11 mouse cellular contexts compared by ENCODE assay signal in the genomic region with DNA sequence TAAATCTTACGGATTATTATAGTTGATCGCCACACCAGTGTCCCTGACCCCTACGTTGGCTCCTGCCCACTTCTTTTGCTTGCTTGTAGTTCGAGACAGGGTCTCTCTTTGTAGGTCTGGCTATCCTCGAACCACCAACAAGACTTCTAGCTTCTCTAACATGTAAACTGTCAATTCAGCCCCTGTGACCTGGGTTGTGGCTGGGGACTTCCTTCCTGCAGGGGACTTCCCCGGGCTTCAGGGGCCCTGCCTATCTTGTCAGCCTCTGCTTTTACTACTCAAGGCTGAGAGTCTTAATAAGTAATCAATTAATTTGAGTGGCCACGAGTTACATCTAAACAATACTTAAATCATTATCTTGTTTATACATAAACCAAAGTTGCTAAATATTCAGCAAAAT.
DNase-seq lines count a peak whose midpoint lies in the region; ATAC-seq and TF ChIP-seq lines count a peak whose summit lies in the region.
"Had no signal": no experiment of that assay in that cellular context is flagged by ENCODE, and none has a peak within 500 bp of the region (broad histone marks: within the 10 kb centered on the region; RNA-seq: fewer than 3 reads in every experiment).

No protein-coding gene starts in this region.

- peak overlapping the region; percentile 13; the same call in 1 of the 2 replicates for H3K27ac ChIP-seq in kidney, adult 2 months (ENCODE audit: insufficient read depth, low read depth, low read length)
- H3K27ac ChIP-seq in brown adipose tissue, adult 24 weeks (replicated peaks; ENCODE audit: low read depth, low read length), result peak overlapping the region; percentile 86
- H3K27ac ChIP-seq in liver, embryonic 15.5 days (replicated peaks), result 0 out of 2 replicates have a peak overlapping the region, but pooled peaks have one; percentile 19

- no peak overlapping the region for H3K4me3 ChIP-seq in kidney, adult 2 months (ENCODE audit: insufficient read depth, low read depth, low read length)
- H3K4me3 ChIP-seq in brown adipose tissue, adult 24 weeks (ENCODE audit: insufficient read depth, low read depth, low read length), result no peak overlapping the region
- no peak overlapping the region for H3K4me3 ChIP-seq in liver, embryonic 15.5 days (replicated peaks)
- H3K4me3 ChIP-seq: embryonic facial prominence, embryonic 12.5 days had no signal

- H3K9me3 ChIP-seq in liver, embryonic 15.5 days (replicated peaks), result no peaks in the 10 kb centered on the region
- H3K9me3 ChIP-seq: embryonic facial prominence, embryonic 12.5 days had no signal

- no peak for TF ChIP-seq POLR2A in kidney, adult 2 months (IDR thresholded peaks at IDR 0.05; ENCODE audit: low read depth, low read length)

- no peak overlapping the region for H3K4me2 ChIP-seq in liver, embryonic 15.5 days
- H3K4me2 ChIP-seq: embryonic facial prominence, embryonic 12.5 days had no signal

- H3K9ac ChIP-seq in liver, embryonic 15.5 days, result no peak overlapping the region
- H3K9ac ChIP-seq: embryonic facial prominence, embryonic 12.5 days had no signal

- 51% methylated on average over 7 of the region's 7 CpGs for WGBS in kidney, adult 2 months
- WGBS in liver, embryonic 15.5 days (ENCODE audit: insufficient replicate concordance), result 26% methylated on average over 7 of the region's 7 CpGs

- H3K27me3 ChIP-seq in kidney, adult 2 months (replicated peaks; ENCODE audit: control insufficient read depth, insufficient read depth, low read length), result no peaks in the 10 kb centered on the region
- H3K27me3 ChIP-seq in liver, embryonic 15.5 days, result no peaks in the 10 kb centered on the region
- H3K27me3 ChIP-seq: embryonic facial prominence, embryonic 12.5 days had no signal

- DNase-seq in kidney, adult 2 months, result no peak
- DNase-seq in kidney, postnatal 25 days, result no peak
- DNase-seq in thymus, postnatal 0 days (ENCODE audit: low spot score), result peak; percentile 66
- DNase-seq in testis, postnatal 10 days (ENCODE audit: low spot score), result no peak
- DNase-seq in c-Kit-positive CD71-positive TER-119-positive erythroid progenitor cells, embryonic 14.5 days (ENCODE audit: low spot score), result no peak
- no peak for DNase-seq in frontal cortex, adult 2 months (ENCODE audit: extremely low spot score in 1 of 2, low spot score in 1 of 2)
- DNase-seq: lung, adult 2 months; right cerebral cortex, postnatal 25 days had no signal

- H3K4me1 ChIP-seq in kidney, adult 2 months (ENCODE audit: control insufficient read depth, insufficient read depth, low read length), result peaks cover 29% of the 10 kb centered on the region
- peaks cover 22% of the 10 kb centered on the region for H3K4me1 ChIP-seq in brown adipose tissue, adult 24 weeks (ENCODE audit: control insufficient read depth, insufficient read depth, insufficient read length, low read length)
- peaks cover 34% of the 10 kb centered on the region for H3K4me1 ChIP-seq in liver, embryonic 15.5 days (replicated peaks)

- ATAC-seq in liver, embryonic 15.5 days (ENCODE audit: insufficient read depth), result no peak

- TF ChIP-seq CTCF in kidney, adult 2 months (conservative IDR thresholded peaks at IDR 0.05; ENCODE audit: insufficient read depth, insufficient read length, low read depth, low read length), result no peak

- H3K36me3 ChIP-seq in kidney, adult 2 months (ENCODE audit: control insufficient read depth, insufficient read depth, low read length), result no peaks in the 10 kb centered on the region
- no peaks in the 10 kb centered on the region for H3K36me3 ChIP-seq in liver, embryonic 15.5 days (replicated peaks)
- H3K36me3 ChIP-seq: embryonic facial prominence, embryonic 12.5 days had no signal

Comparison
In these comparisons a context has a peak if more than half of its experiments do, and no peak if none do; other contexts are left out.
1. H3K27ac ChIP-seq: peak in every context shown above with its lines; median percentile 86 in brown adipose tissue, adult 24 weeks; 19 in liver, embryonic 15.5 days; 13 in kidney, adult 2 months.